Mouse (Mus musculus) heart, adult 2 months (tissue): ENCODE measurements at regions not wholly inside any gene's neighbourhood (a gene's known extent, or its start where the extent isn't known, plus 50 kb on each side); places are given as distances from the start of the nearest gene placed in this dataset.

ENCODE experiments used
- DNase-seq, 2 experiments: peaks; one replicate each; pipeline ENCODE4 v3.0.0; 2021
- H3K27ac ChIP-seq: fragments of 200-600 bp; 2 replicates; pipeline ENCODE4 v1.8.1; 2022
- H3K27me3 ChIP-seq: fragments of 200-500 bp; 2 replicates; pipeline ENCODE4 v1.6.1; 2012; ENCODE audit warnings: mild to moderate bottlenecking, low read length, inconsistent platforms, mixed read lengths; ENCODE audit not compliant: control insufficient read depth, insufficient read depth
- H3K36me3 ChIP-seq: fragments of 200-500 bp; 2 replicates; pipeline ENCODE4 v1.6.1; 2012; ENCODE audit warnings: low read length, inconsistent platforms; ENCODE audit not compliant: control insufficient read depth, insufficient read depth
- H3K4me1 ChIP-seq: fragments of 200-500 bp; 2 replicates; pipeline ENCODE4 v1.6.1; 2011; ENCODE audit warnings: low read length; ENCODE audit not compliant: control insufficient read depth, insufficient read depth
- H3K4me3 ChIP-seq: fragments of 200-600 bp; 2 replicates; pipeline ENCODE4 v1.8.1; 2022
- H3K79me2 ChIP-seq: fragments of 200-500 bp; replicated peaks from 2 replicates; pipeline ENCODE4 v1.6.1; 2012; ENCODE audit warnings: mild to moderate bottlenecking, inconsistent platforms, low read length, moderate library complexity, mixed read lengths; ENCODE audit not compliant: control insufficient read depth, insufficient read depth
- H3K9ac ChIP-seq: fragments of 200-500 bp; 2 replicates; pipeline ENCODE4 v1.6.1; 2012; ENCODE audit warnings: low read depth, mild to moderate bottlenecking, control low read depth, inconsistent platforms, low read length, mixed read lengths
- CTCF ChIP-seq: fragments of 200-600 bp; IDR thresholded peaks from 2 replicates; pipeline ENCODE4 v1.8.1; 2022; ENCODE audit warnings: antibody characterized with exemption, mild to moderate bottlenecking, moderate library complexity
- EP300 ChIP-seq: fragments of 200-500 bp; IDR thresholded peaks from 2 replicates; pipeline ENCODE4 v1.6.1; 2011; ENCODE audit warnings: low read depth, low read length, control low read depth; ENCODE audit not compliant: insufficient read depth
- POLR2A ChIP-seq: fragments of 200-500 bp; IDR thresholded peaks from 2 replicates; pipeline ENCODE4 v1.6.1; 2011; ENCODE audit warnings: mild to moderate bottlenecking, low read depth, low read length, control low read depth; ENCODE audit not compliant: insufficient read depth
- WGBS: fragments of 180-500 bp; shearing (Covaris S2); methylation state at CpG from one replicate; pipeline ENCODE4 v1.1.7; 2018; 5-methylcytosine and 5-hydroxymethylcytosine counted together
- intact Hi-C: fragments of 180-260 bp; cut with DNase I; formaldehyde crosslinking; loops from one replicate; pipeline ENCODE4 v1.15.1; 2025

DNA sequence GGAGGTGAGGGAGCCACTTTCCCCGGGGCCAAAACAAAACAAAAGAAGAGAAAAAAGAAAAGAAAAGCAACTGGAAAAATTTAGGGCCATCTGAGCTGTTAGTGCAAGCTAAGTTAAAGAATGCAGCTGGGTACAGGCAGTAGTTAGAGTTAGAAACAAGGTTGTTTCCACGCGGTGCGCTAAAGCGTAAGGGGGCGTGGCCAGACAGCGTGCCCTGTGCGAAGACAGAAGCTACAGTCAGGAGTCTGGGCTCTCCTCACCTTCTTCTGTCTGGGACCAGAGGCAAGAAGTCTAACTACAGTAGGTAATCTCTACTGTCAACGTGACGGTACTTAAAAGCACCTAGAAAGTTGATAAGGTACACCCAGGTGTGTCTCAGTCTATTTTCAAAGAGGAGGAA is 435.9 kb downstream of the Vrk1 start:
- 52% methylated on average over 10 of the region's 10 CpGs for WGBS
- intact Hi-C loops: no loop called here
- H3K27me3 ChIP-seq: no peaks in the 10 kb centered on the region

DNA sequence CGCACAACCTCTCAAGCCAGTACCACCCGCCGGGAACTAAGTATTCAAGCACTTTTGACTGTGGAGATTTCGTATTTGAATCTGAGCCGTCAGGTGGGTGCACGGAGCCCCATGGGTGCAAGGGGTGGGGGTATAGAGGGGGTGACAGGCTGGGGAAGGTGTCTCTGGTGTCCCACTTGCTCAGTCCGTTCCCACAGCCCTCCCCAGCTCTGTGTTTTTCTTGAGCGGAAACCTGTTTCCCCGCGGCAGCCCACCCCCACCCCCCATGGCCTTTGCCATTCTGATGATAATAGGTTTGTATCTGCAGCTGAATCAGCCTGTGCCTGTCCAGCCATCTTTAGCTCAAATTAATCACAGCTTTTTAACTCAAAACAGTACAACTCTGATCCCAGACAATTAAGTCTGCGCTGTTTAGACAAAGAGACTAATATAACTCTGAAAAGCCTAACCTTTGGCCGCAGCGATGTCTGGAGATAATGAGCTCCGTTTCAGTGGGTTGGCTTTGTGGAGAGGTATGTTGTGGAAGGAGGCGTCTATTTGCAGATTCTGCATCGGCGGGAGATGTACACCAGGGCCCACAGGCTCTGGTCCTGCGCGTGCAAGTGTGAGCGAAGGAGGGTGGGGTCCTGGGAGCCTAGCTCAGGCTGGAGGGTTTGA is 437.0 kb downstream of the Vrk1 start:
- no peak overlapping the region for H3K27ac ChIP-seq
- H3K9ac ChIP-seq: no peak overlapping the region
- TF ChIP-seq POLR2A: no peak
- TF ChIP-seq EP300: no peak
- no peak for TF ChIP-seq CTCF
- H3K4me1 ChIP-seq: no peaks in the 10 kb centered on the region
- no peaks in the 10 kb centered on the region for H3K27me3 ChIP-seq
- H3K79me2 ChIP-seq: no peaks in the 10 kb centered on the region
- no peak overlapping the region for H3K4me3 ChIP-seq
- 78% methylated on average over 20 of the region's 20 CpGs for WGBS
- intact Hi-C loops: no loop called here
- no peak for DNase-seq
- no peaks in the 10 kb centered on the region for H3K36me3 ChIP-seq

More for the DNA sequence above, 435.9 kb downstream of the Vrk1 start:
- Histone ChIP-seq H3K27ac (no peak overlapping the region), H3K79me2 (no peaks in the 10 kb centered on the region), H3K9ac (no peak overlapping the region), H3K36me3 (no peaks in the 10 kb centered on the region), H3K4me3 (no peak overlapping the region), H3K4me1 (no peaks in the 10 kb centered on the region)
- DNase-seq: no peak
- TF ChIP-seq CTCF: no peak
- no peak for TF ChIP-seq POLR2A
- no peak for TF ChIP-seq EP300

GRCm38 (mm10) chr12:106448551-106448950 is 438.5 kb downstream of the Vrk1 start:
- Histone ChIP-seq H3K79me2 (no peaks in the 10 kb centered on the region), H3K36me3 (no peaks in the 10 kb centered on the region), H3K9ac (no peak overlapping the region), H3K27ac (no peak overlapping the region), H3K4me3 (no peak overlapping the region), H3K27me3 (no peaks in the 10 kb centered on the region), H3K4me1 (no peaks in the 10 kb centered on the region)
- DNase-seq: no peak
- intact Hi-C loops: no loop called here
- no peak for TF ChIP-seq EP300
- no peak for TF ChIP-seq CTCF
- TF ChIP-seq POLR2A: no peak
- 51% methylated on average over 6 of the region's 6 CpGs for WGBS

GRCm38 (mm10) chr12:106453491-106453890 is 443.5 kb downstream of the Vrk1 start:
- H3K27me3 ChIP-seq: no peaks in the 10 kb centered on the region
- H3K4me3 ChIP-seq: no peak overlapping the region
- H3K79me2 ChIP-seq: no peaks in the 10 kb centered on the region
- 72% methylated on average over 13 of the region's 13 CpGs for WGBS
- H3K27ac ChIP-seq: no peak overlapping the region
- TF ChIP-seq EP300 (no peak), CTCF (no peak), POLR2A (no peak)
- no peak for DNase-seq
- intact Hi-C loops: no loop called here
- H3K36me3 ChIP-seq: no peaks in the 10 kb centered on the region
- H3K9ac ChIP-seq: no peak overlapping the region
- no peaks in the 10 kb centered on the region for H3K4me1 ChIP-seq

DNA sequence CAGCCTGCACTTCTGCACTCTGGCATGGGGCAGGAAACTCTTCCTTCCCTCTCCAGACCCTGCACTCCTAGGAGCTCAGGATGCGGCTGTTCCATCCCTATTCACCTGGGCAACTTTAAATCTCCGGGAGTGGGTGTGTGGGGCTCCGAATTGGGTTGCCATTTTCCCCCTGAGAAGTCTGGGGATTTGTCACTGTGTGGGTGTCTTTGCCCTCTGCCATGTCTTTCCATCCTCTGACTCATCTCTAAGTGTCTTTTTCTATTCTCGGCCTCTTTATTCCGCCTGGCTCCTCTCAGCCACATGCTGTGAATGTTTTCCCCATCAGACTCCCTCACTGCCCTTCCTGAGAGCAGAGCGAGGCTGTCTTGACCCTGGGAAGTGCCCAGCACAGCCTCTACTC is 448.2 kb downstream of the Vrk1 start:
- intact Hi-C loops: no loop called here
- Histone ChIP-seq H3K36me3 (no peaks in the 10 kb centered on the region), H3K9ac (no peak overlapping the region), H3K4me3 (no peak overlapping the region), H3K27me3 (no peaks in the 10 kb centered on the region), H3K79me2 (no peaks in the 10 kb centered on the region), H3K4me1 (no peaks in the 10 kb centered on the region), H3K27ac (no peak overlapping the region)
- 41% methylated on average over 6 of the region's 6 CpGs for WGBS
- DNase-seq: no peak
- TF ChIP-seq POLR2A (no peak), EP300 (no peak), CTCF (no peak)

DNA sequence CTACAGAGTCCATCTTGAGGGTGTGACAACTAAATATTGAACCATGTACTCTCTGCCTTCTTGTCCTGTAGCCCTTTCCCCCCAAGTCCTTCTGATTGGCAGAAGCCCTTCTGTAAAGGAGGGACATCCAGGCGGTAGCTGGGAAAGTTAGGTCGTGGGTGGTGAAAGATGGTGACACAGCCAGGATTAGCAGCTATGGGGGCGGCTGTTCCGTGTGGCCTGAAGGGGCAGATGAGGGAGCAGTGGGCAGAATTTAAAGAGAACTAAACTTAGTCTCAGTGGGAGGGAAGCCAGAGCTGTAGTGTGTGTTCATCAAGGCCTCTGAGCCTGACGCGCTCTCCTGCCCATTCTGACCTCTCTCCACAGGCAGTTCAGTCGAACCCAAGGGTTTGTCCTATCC is 450.6 kb downstream of the Vrk1 start:
- no peak overlapping the region for H3K9ac ChIP-seq
- H3K4me3 ChIP-seq: no peak overlapping the region
- no peaks in the 10 kb centered on the region for H3K36me3 ChIP-seq
- no peaks in the 10 kb centered on the region for H3K4me1 ChIP-seq
- no peak for DNase-seq
- TF ChIP-seq EP300: no peak
- WGBS: 74% methylated on average over 7 of the region's 7 CpGs
- H3K27ac ChIP-seq: no peak overlapping the region
- no peaks in the 10 kb centered on the region for H3K79me2 ChIP-seq
- intact Hi-C loops: no loop called here
- H3K27me3 ChIP-seq: no peaks in the 10 kb centered on the region
